Mouse (Mus musculus): Measurements from ENCODE around the gene Olfr1163. TPM values are rescaled to one million over a fixed set of nuclear protein-coding genes. Genes with fewer than 3 reads are reported as not detected.

Gene Olfr1163
- polyA plus RNA-seq (2012; fragmentation: generic; extraction: Trizol), result not detected

GRCm38 (mm10) chr2:88071730-88072129 is at the start of gene Olfr1163:
Olfr1163 (minus strand) TSS chr2:88071830.

GRCm38 (mm10) chr2:88093866-88094265 is 22.2 kb upstream of the Olfr1163 start, which contains the start of gene Olfr1164:
Olfr1164 (minus strand) TSS chr2:88093966.

GRCm38 (mm10) chr2:88051029-88051428 is 20.6 kb downstream of the Olfr1163 start, which contains the start of gene Olfr1162:
Olfr1162 (minus strand) TSS chr2:88051129.

GRCm38 (mm10) chr2:88037599-88037998 is 34.0 kb downstream of the Olfr1163 start, which contains the start of gene Olfr73:
Olfr73 (minus strand) TSS chr2:88037699.

GRCm38 (mm10) chr2:88022474-88022873 is 49.2 kb downstream of the Olfr1163 start, which contains the start of gene Olfr1161:
Olfr1161 (plus strand) TSS chr2:88022774.

Other genes with a start within 250 kb of the Olfr1163 start
- not detected for gene Olfr1148, start 241.3 kb downstream of the Olfr1163 start, polyA plus RNA-seq (2012; fragmentation: generic; extraction: Trizol)
- not detected for gene Olfr1150-ps1, start 227.8 kb downstream of the Olfr1163 start, polyA plus RNA-seq (2012; fragmentation: generic; extraction: Trizol)
- gene Olfr1151, start 216.0 kb downstream of the Olfr1163 start, polyA plus RNA-seq (2012; fragmentation: generic; extraction: Trizol), result not detected
- gene Olfr1152, start 205.3 kb downstream of the Olfr1163 start, polyA plus RNA-seq (2012; fragmentation: generic; extraction: Trizol), result not detected
- gene Olfr1153, start 176.9 kb downstream of the Olfr1163 start, polyA plus RNA-seq (2012; fragmentation: generic; extraction: Trizol), result not detected
- not detected for gene Olfr1154, start 166.7 kb downstream of the Olfr1163 start, polyA plus RNA-seq (2012; fragmentation: generic; extraction: Trizol)
- not detected for gene Olfr1155, start 126.7 kb downstream of the Olfr1163 start, polyA plus RNA-seq (2012; fragmentation: generic; extraction: Trizol)
- gene Olfr1156, start 118.7 kb downstream of the Olfr1163 start, polyA plus RNA-seq (2012; fragmentation: generic; extraction: Trizol), result not detected
- not detected for gene Olfr1157, start 103.5 kb downstream of the Olfr1163 start, polyA plus RNA-seq (2012; fragmentation: generic; extraction: Trizol)
- gene Olfr74, start 97.2 kb downstream of the Olfr1163 start, polyA plus RNA-seq (2012; fragmentation: generic; extraction: Trizol), result not detected
- not detected for gene Olfr1158, start 81.7 kb downstream of the Olfr1163 start, polyA plus RNA-seq (2012; fragmentation: generic; extraction: Trizol)
- not detected for gene Olfr1160, start 63.6 kb downstream of the Olfr1163 start, polyA plus RNA-seq (2012; fragmentation: generic; extraction: Trizol)
- gene Olfr1161, start 49.1 kb downstream of the Olfr1163 start, polyA plus RNA-seq (2012; fragmentation: generic; extraction: Trizol), result not detected
- not detected for gene Olfr73, start 34.1 kb downstream of the Olfr1163 start, polyA plus RNA-seq (2012; fragmentation: generic; extraction: Trizol)
- not detected for gene Olfr1162, start 20.7 kb downstream of the Olfr1163 start, polyA plus RNA-seq (2012; fragmentation: generic; extraction: Trizol)
- gene Olfr1164, start 22.1 kb upstream of the Olfr1163 start, polyA plus RNA-seq (2012; fragmentation: generic; extraction: Trizol), result not detected
- not detected for gene Olfr1166, start 56.4 kb upstream of the Olfr1163 start, polyA plus RNA-seq (2012; fragmentation: generic; extraction: Trizol)
- gene Olfr1167, start 83.4 kb upstream of the Olfr1163 start, polyA plus RNA-seq (2012; fragmentation: generic; extraction: Trizol), result not detected
- not detected for gene Olfr1168, start 110.0 kb upstream of the Olfr1163 start, polyA plus RNA-seq (2012; fragmentation: generic; extraction: Trizol)
- gene Olfr1170, start 156.5 kb upstream of the Olfr1163 start, polyA plus RNA-seq (2012; fragmentation: generic; extraction: Trizol), result not detected
- not detected for gene Olfr1173, start 208.0 kb upstream of the Olfr1163 start, polyA plus RNA-seq (2012; fragmentation: generic; extraction: Trizol)
- not detected for gene Olfr1174-ps, start 243.3 kb upstream of the Olfr1163 start, polyA plus RNA-seq (2012; fragmentation: generic; extraction: Trizol)

Data from C3H10T1/2 (cell line).